ENCODE assay signal across 23 mouse cellular contexts in genomic region chr9:51507265-51507913, GRCm38 (mm10).
DNase-seq lines count a peak whose midpoint lies in the region; ATAC-seq and TF ChIP-seq lines count a peak whose summit lies in the region.
"Had no signal": no experiment of that assay in that cellular context is flagged by ENCODE, and none has a peak within 500 bp of the region (broad histone marks: within the 10 kb centered on the region; RNA-seq: fewer than 3 reads in every experiment).

No protein-coding gene starts in this region.

- H3K27me3 ChIP-seq in CH12.LX (replicated peaks): no peaks in the 10 kb centered on the region
- H3K27me3 ChIP-seq in limb, embryonic 15.5 days: no peaks in the 10 kb centered on the region
- H3K27me3 ChIP-seq: embryonic facial prominence, embryonic 12.5 days had no signal

- intact Hi-C loops in left cerebral cortex, postnatal 14 days (cut with DNase I): loop anchor here (5.0 kb wide), 1 partner anchor 65 kb away; no protein-coding TSS in a partner anchor
- intact Hi-C loops in left cerebral cortex, postnatal 4 days (cut with DNase I): no loop called here

- no peak overlapping the region; the same call in 1 of the 2 replicates for H3K27ac ChIP-seq in CH12.LX (ENCODE audit: insufficient read depth, low read depth)
- peak overlapping the region; percentile 84; the same call in 1 of the 2 replicates for H3K27ac ChIP-seq in cortical plate, adult 2 months (ENCODE audit: insufficient read depth, low read length)
- H3K27ac ChIP-seq in limb, embryonic 15.5 days: no peak overlapping the region
- H3K27ac ChIP-seq: embryonic facial prominence, embryonic 12.5 days; forebrain, embryonic 10.5 days; gastrocnemius, adult 2 months; heart, embryonic 10.5 days; hindbrain, embryonic 10.5 days had no signal

- peak; percentile 60 for TF ChIP-seq EP300 in CH12.LX (IDR thresholded peaks at IDR 0.05; ENCODE audit: low read length)

- 60% methylated on average over 3 of the region's 3 CpGs for WGBS in limb, embryonic 15.5 days

- peaks cover 16 to 40% of the 10 kb centered on the region in 2 experiments for H3K4me1 ChIP-seq in CH12.LX (ENCODE audit: control insufficient read depth in 1 of 2, insufficient read depth in 2 of 2)
- peaks cover 6% of the 10 kb centered on the region for H3K4me1 ChIP-seq in cortical plate, adult 2 months (ENCODE audit: control insufficient read depth, insufficient read depth, low read length)
- peaks cover 2% of the 10 kb centered on the region; the same call in 1 of the 2 replicates for H3K4me1 ChIP-seq in limb, embryonic 15.5 days
- H3K4me1 ChIP-seq: embryonic facial prominence, embryonic 12.5 days; forebrain, embryonic 10.5 days; heart, embryonic 10.5 days; hindbrain, embryonic 10.5 days had no signal

- in situ Hi-C loops in CH12.LX (cut with MboI; ENCODE audit: low pct_ligation_motif_present, low pct_unique_long_range_greater_than_20kb, low sequenced_read_pairs): no loop called here

- H3K9me3 ChIP-seq in CH12.LX (replicated peaks; ENCODE audit: low read length): no peaks in the 10 kb centered on the region
- H3K9me3 ChIP-seq in limb, embryonic 15.5 days: no peaks in the 10 kb centered on the region
- H3K9me3 ChIP-seq: embryonic facial prominence, embryonic 12.5 days; forebrain, embryonic 10.5 days; G1E; heart, embryonic 10.5 days; hindbrain, embryonic 10.5 days had no signal

- no peaks in the 10 kb centered on the region for H3K36me3 ChIP-seq in CH12.LX (replicated peaks in 1 of 2; ENCODE audit: control insufficient read depth in 1 of 2, insufficient read depth in 1 of 2, low read length in 1 of 2)
- no peaks in the 10 kb centered on the region for H3K36me3 ChIP-seq in limb, embryonic 15.5 days
- H3K36me3 ChIP-seq: embryonic facial prominence, embryonic 12.5 days; forebrain, embryonic 10.5 days; G1E; heart, embryonic 10.5 days; hindbrain, embryonic 10.5 days had no signal

- peak; percentile 65; the same call in 1 of the 2 replicates for ATAC-seq in limb, embryonic 15.5 days (ENCODE audit: insufficient number of reproducible peaks, low FRiP score, low TSS enrichment, low read depth)
- ATAC-seq: CD4-positive, CD25-positive, alpha-beta regulatory T cell, adult 4 months; liver, postnatal 0 days had no signal

- dilution Hi-C loops in CH12.LX (cut with MboI; ENCODE audit: extremely low pct_ligation_motif_present, extremely low pct_unique_long_range_greater_than_20kb, low sequenced_read_pairs): no loop called here

- H3K79me2 ChIP-seq in CH12.LX (replicated peaks; ENCODE audit: control insufficient read depth, extremely low read depth, insufficient read depth, poor library complexity, severe bottlenecking): no peaks in the 10 kb centered on the region

- no peak for TF ChIP-seq POLR2A in CH12.LX (IDR thresholded peaks at IDR 0.05; ENCODE audit: low read depth, low read length)
- no peak for TF ChIP-seq POLR2A in cortical plate, adult 2 months (IDR thresholded peaks at IDR 0.05; ENCODE audit: extremely low read depth, insufficient read depth, low read length)

- peak; percentile 9 to 47 for DNase-seq in left cerebral cortex, postnatal 14 days (ENCODE audit: low spot score in 2 of 2)
- no peak for DNase-seq in left cerebral cortex, postnatal 4 days
- DNase-seq in CH12.LX (ENCODE audit: extremely low read depth): peak; percentile 80
- DNase-seq in adrenal gland, adult (ENCODE audit: inconsistent age in 2 of 2, low spot score in 1 of 2): no peak
- no peak for DNase-seq in adrenal gland, adult 18-20 months (ENCODE audit: low spot score in 2 of 2)
- DNase-seq: adrenal gland, postnatal 36 days; cerebellum, adult 2 months; gastrocnemius, adult 2 months; kidney, adult 11 months; kidney, postnatal 10 days; liver, postnatal 0 days; lung, postnatal 10 days; midbrain, embryonic 14.5 days; right cerebral cortex, postnatal 25 days had no signal

- no peak overlapping the region for H3K9ac ChIP-seq in CH12.LX (ENCODE audit: insufficient read depth, low read depth)
- no peak overlapping the region for H3K9ac ChIP-seq in limb, embryonic 15.5 days
- H3K9ac ChIP-seq: embryonic facial prominence, embryonic 12.5 days; liver, postnatal 0 days had no signal

- H3K4me3 ChIP-seq in CH12.LX (replicated peaks in 1 of 3; ENCODE audit: low read depth in 2 of 3, low read length in 2 of 3, poor library complexity in 1 of 3): no peak overlapping the region
- H3K4me3 ChIP-seq in cortical plate, adult 2 months (ENCODE audit: insufficient read depth, low read length): no peak overlapping the region
- H3K4me3 ChIP-seq in limb, embryonic 15.5 days: no peak overlapping the region
- H3K4me3 ChIP-seq: embryonic facial prominence, embryonic 12.5 days; forebrain, embryonic 10.5 days; gastrocnemius, adult 2 months; heart, embryonic 10.5 days; hindbrain, embryonic 10.5 days; myocyte had no signal

- TF ChIP-seq CTCF in CH12.LX (conservative IDR thresholded peaks at IDR 0.05 in 1 of 2, IDR thresholded peaks at IDR 0.05 in 1 of 2; ENCODE audit: low read depth in 2 of 2, low read length in 2 of 2): no peak
- TF ChIP-seq CTCF in cortical plate, adult 2 months (IDR thresholded peaks at IDR 0.05; ENCODE audit: extremely low read depth, insufficient read depth, low read length): no peak

- TF ChIP-seq RAD21 in CH12.LX (IDR thresholded peaks at IDR 0.05; ENCODE audit: low read depth, low read length): no peak

- no peak overlapping the region; the same call in 1 of the 2 replicates for H3K4me2 ChIP-seq in CH12.LX (ENCODE audit: insufficient read depth, low read depth, poor library complexity, severe bottlenecking)
- H3K4me2 ChIP-seq in limb, embryonic 15.5 days: no peak overlapping the region
- H3K4me2 ChIP-seq: embryonic facial prominence, embryonic 12.5 days had no signal

TF ChIP-seq in CH12.LX, 34 proteins besides CTCF, POLR2A, EP300 and RAD21:
- peak; percentile 79 for TF ChIP-seq ETS1 (conservative IDR thresholded peaks at IDR 0.05; ENCODE audit: low read depth, low read length)
- no peak for TF ChIP-seq CHD2 (IDR thresholded peaks at IDR 0.05; ENCODE audit: low read length)
- no peak for TF ChIP-seq NELFE (IDR thresholded peaks at IDR 0.05; ENCODE audit: low read depth, low read length)
- TF ChIP-seq BHLHE40 (IDR thresholded peaks at IDR 0.05; ENCODE audit: low read depth, low read length): 0 out of 2 replicates have a peak, but pooled peaks have one; percentile 37
- peak; percentile 90 for TF ChIP-seq MEF2A (IDR thresholded peaks at IDR 0.05; ENCODE audit: borderline replicate concordance, low read depth, low read length)

Comparison
In these comparisons a context has a peak if more than half of its experiments do, and no peak if none do; other contexts are left out.
1. DNase-seq: peak in left cerebral cortex, postnatal 14 days (2 of 2) and CH12.LX (single experiment); none in left cerebral cortex, postnatal 4 days (single experiment), adrenal gland, adult (0 of 2) and adrenal gland, adult 18-20 months (0 of 2).